Mouse (Mus musculus) small intestine, adult 2 months (tissue): ENCODE measurements around the gene Myh9.

ENCODE experiments used
- CTCF ChIP-seq: fragments of 200-500 bp; IDR thresholded peaks from 2 replicates; pipeline ENCODE4 v1.5.1; 2012; ENCODE audit warnings: low read depth, mild to moderate bottlenecking, control low read depth, inconsistent platforms, low read length, moderate library complexity, mixed read lengths; ENCODE audit not compliant: insufficient replicate concordance, insufficient read length; ENCODE audit errors: extremely low read depth
- POLR2A ChIP-seq: fragments of 200-500 bp; IDR thresholded peaks from 2 replicates; pipeline ENCODE4 v1.6.1; 2012; ENCODE audit warnings: low read depth, mild to moderate bottlenecking, control low read depth, inconsistent platforms, low read length, moderate library complexity

GRCm38 (mm10) chr15:77788356-77788755 is 53.6 kb downstream of the Myh9 start:
- TF ChIP-seq POLR2A (no peak), CTCF (no peak)
